Comparison of ENCODE assay signal across 8 mouse cellular contexts in genomic region chr11:21571700-21572381, GRCm38 (mm10). TPM values are rescaled to one million over a fixed set of nuclear protein-coding genes. Genes with fewer than 3 reads are reported as not detected.
DNase-seq lines count a peak whose midpoint lies in the region; ATAC-seq lines count a peak whose summit lies in the region.

Wdpcp (plus strand) TSS chr11:21572235.
Mdh1 (minus strand) TSS chr11:21572367.

- H3K36me3 ChIP-seq in hindbrain, embryonic 15.5 days = 0 out of 2 replicates have a peak, but pooled peaks cover 2% of the 10 kb centered on the region

- peak; percentile 98 for DNase-seq in T-cell, adult 2 months (ENCODE audit: low spot score)
- peak; percentile 93 to 94 for DNase-seq in cerebellum, postnatal 36 days
- peak; percentile 96 to 99 for DNase-seq in frontal cortex, postnatal 36 days (ENCODE audit: low spot score in 2 of 2)
- DNase-seq in left cerebral cortex, adult 11 months (ENCODE audit: low spot score) = peak; percentile 97
- peak; percentile 94 to 98 for DNase-seq in lung, postnatal 4 days
- DNase-seq in retina, postnatal 7 days (ENCODE audit: low read depth, low spot score) = peak; percentile 94
- DNase-seq in urinary bladder, adult 2 months (ENCODE audit: low spot score) = peak; percentile 82

- H3K27me3 ChIP-seq in hindbrain, embryonic 15.5 days = no peaks in the 10 kb centered on the region

- H3K4me2 ChIP-seq in hindbrain, embryonic 15.5 days = peak within 1 kb of the TSS; percentile 63

- H3K4me3 ChIP-seq in hindbrain, embryonic 15.5 days = peak within 1 kb of the TSS; percentile 82

- H3K9ac ChIP-seq in hindbrain, embryonic 15.5 days = peak within 1 kb of the TSS; percentile 72

- no peaks in the 10 kb centered on the region for H3K9me3 ChIP-seq in hindbrain, embryonic 15.5 days

- WGBS in hindbrain, embryonic 15.5 days = under 1% methylated on average over 42 of the region's 42 CpGs

- H3K4me1 ChIP-seq in hindbrain, embryonic 15.5 days (replicated peaks) = peaks cover 32% of the 10 kb centered on the region

- ATAC-seq in hindbrain, embryonic 15.5 days (ENCODE audit: low FRiP score, low read depth) = peak; percentile 99

- peak within 1 kb of the TSS; percentile 91 for H3K27ac ChIP-seq in hindbrain, embryonic 15.5 days (replicated peaks)

RNA-seq across cellular contexts. Expression of gene Wdpcp, which starts in this region (rescaled TPM):
- polyA plus RNA-seq in hindbrain, embryonic 15.5 days (2015; fragmentation: Nextera tagmentation; extraction: Ambion mirVana) = 10.2 and 11.0 TPM in 2 replicates
- 8.0 and 8.5 TPM in 2 replicates for polyA plus RNA-seq in urinary bladder, adult 2 months (2012; rRNA removed)

RNA-seq across cellular contexts. Expression of gene Mdh1, which starts in this region (rescaled TPM):
- polyA plus RNA-seq in hindbrain, embryonic 15.5 days (2015; fragmentation: Nextera tagmentation; extraction: Ambion mirVana) = 575 and 623 TPM in 2 replicates
- polyA plus RNA-seq in urinary bladder, adult 2 months (2012; rRNA removed) = 260 and 285 TPM in 2 replicates

Comparison
In these comparisons a context has a peak if more than half of its experiments do, and no peak if none do; other contexts are left out.
1. Peak in every context shown above with its lines: DNase-seq, ATAC-seq, H3K4me3 ChIP-seq and H3K27ac ChIP-seq.